Comparison of ENCODE assay signal across 9 mouse cellular contexts in genomic region chr8:70701982-70702841, GRCm38 (mm10). TPM values are rescaled to one million over a fixed set of nuclear protein-coding genes. Genes with fewer than 3 reads are reported as not detected.
DNase-seq lines count a peak whose midpoint lies in the region; ATAC-seq lines count a peak whose summit lies in the region.
"Had no signal": no experiment of that assay in that cellular context is flagged by ENCODE, and none has a peak within 500 bp of the region (broad histone marks: within the 10 kb centered on the region; RNA-seq: fewer than 3 reads in every experiment).

No protein-coding gene starts in this region.

- WGBS in midbrain, embryonic 15.5 days: 94% methylated on average over 2 of the region's 2 CpGs

- peaks cover 41% of the 10 kb centered on the region for H3K4me1 ChIP-seq in midbrain, embryonic 15.5 days

- H3K9ac ChIP-seq in midbrain, embryonic 15.5 days: peak overlapping the region; percentile 99; the same call in 1 of the 2 replicates

- peak; percentile 38 for DNase-seq in heart, adult 8-10 months (ENCODE audit: low spot score)
- DNase-seq in heart, postnatal 25 days (ENCODE audit: low spot score): no peak
- peak; percentile 82 for DNase-seq in adipocyte (ENCODE audit: low spot score)
- peak; percentile 27 for DNase-seq in heart, postnatal 4 days
- no peak for DNase-seq in adrenal gland, adult 8-10 months
- DNase-seq in layer of hippocampus, adult 8-10 months (ENCODE audit: low spot score in 2 of 2): no peak
- DNase-seq in kidney, adult 11 months: no peak

- intact Hi-C loops in heart, postnatal 25 days (cut with DNase I): loop anchor here (2.0 kb wide), 1 partner anchor 71 kb away; no protein-coding TSS in a partner anchor

- H3K9me3 ChIP-seq in midbrain, embryonic 15.5 days: no peaks in the 10 kb centered on the region

- no peaks in the 10 kb centered on the region for H3K36me3 ChIP-seq in midbrain, embryonic 15.5 days (replicated peaks)

- no peaks in the 10 kb centered on the region for H3K27me3 ChIP-seq in midbrain, embryonic 15.5 days (replicated peaks)

- ATAC-seq in midbrain, embryonic 15.5 days (replicated peaks): no peak

- H3K27ac ChIP-seq in midbrain, embryonic 15.5 days: no peak overlapping the region

- peak overlapping the region; percentile 64 for H3K4me2 ChIP-seq in midbrain, embryonic 15.5 days

- H3K4me3 ChIP-seq in midbrain, embryonic 15.5 days: peak overlapping the region; percentile 92

RNA-seq across cellular contexts. Expression of gene Iqcn, which starts 1.0 kb away (rescaled TPM):
- total RNA-seq in heart, adult 8-10 months (2022): under 1 TPM in 1 of 4 experiments, not detected in 3; 0.06 TPM
- not detected for total RNA-seq in heart, postnatal 25 days (2021)
- under 1 TPM; 0.10 to 0.11 TPM for total RNA-seq in heart, postnatal 4 days (2021)
- polyA plus RNA-seq in midbrain, embryonic 15.5 days (2015; fragmentation: Nextera tagmentation; extraction: Ambion mirVana): 0.05 and 0.14 TPM in 2 replicates
- total RNA-seq in adrenal gland, adult 8-10 months (2022): under 1 TPM in 3 of 4 experiments, not detected in 1; 0.07 to 0.09 (median 0.08) TPM
- total RNA-seq in layer of hippocampus, adult 8-10 months (2022): under 1 TPM in 2 of 4 experiments, not detected in 2; 0.14 to 0.16 TPM

RNA-seq across cellular contexts. Expression of gene Jund, which starts 3.5 kb away (rescaled TPM):
- 100 to 1,000 TPM in 3 of 4 experiments, 10 to 100 TPM in 1; 84.2 to 134 (median 114) TPM for total RNA-seq in heart, adult 8-10 months (2022)
- 100 to 1,000 TPM; 136 to 141 TPM for total RNA-seq in heart, postnatal 25 days (2021)
- 100 to 1,000 TPM; 254 to 261 TPM for total RNA-seq in heart, postnatal 4 days (2021)
- 83.0 and 94.4 TPM in 2 replicates for polyA plus RNA-seq in midbrain, embryonic 15.5 days (2015; fragmentation: Nextera tagmentation; extraction: Ambion mirVana)
- 100 to 1,000 TPM; 187 to 329 (median 253) TPM for total RNA-seq in adrenal gland, adult 8-10 months (2022)
- 100 to 1,000 TPM; 149 to 190 (median 160) TPM for total RNA-seq in layer of hippocampus, adult 8-10 months (2022)

RNA-seq across cellular contexts. Expression of gene Gm3336, which starts 16.1 kb away (rescaled TPM):
- total RNA-seq in heart, adult 8-10 months (2022): not detected
- total RNA-seq in heart, postnatal 25 days (2021): not detected
- total RNA-seq in heart, postnatal 4 days (2021): not detected
- not detected in 2 replicates for polyA plus RNA-seq in midbrain, embryonic 15.5 days (2015; fragmentation: Nextera tagmentation; extraction: Ambion mirVana)
- total RNA-seq in adrenal gland, adult 8-10 months (2022): not detected
- total RNA-seq in layer of hippocampus, adult 8-10 months (2022): not detected
- total RNA-seq: hematopoietic stem cell, adult 5-6 weeks had no signal

RNA-seq across cellular contexts. Expression of gene Pde4c, which starts 21.3 kb away (rescaled TPM):
- 1 to 10 TPM; 1.8 to 3.7 (median 2.4) TPM for total RNA-seq in heart, adult 8-10 months (2022)
- 1 to 10 TPM; 2.5 to 3.7 TPM for total RNA-seq in heart, postnatal 25 days (2021)
- 1 to 10 TPM in 1 of 2 experiments, under 1 TPM in 1; 0.74 to 1.0 TPM for total RNA-seq in heart, postnatal 4 days (2021)
- polyA plus RNA-seq in midbrain, embryonic 15.5 days (2015; fragmentation: Nextera tagmentation; extraction: Ambion mirVana): 0.15 and 0.46 TPM in 2 replicates
- total RNA-seq in adrenal gland, adult 8-10 months (2022): under 1 TPM; 0.26 to 0.86 (median 0.30) TPM
- total RNA-seq in layer of hippocampus, adult 8-10 months (2022): 1 to 10 TPM; 1.1 to 2.9 (median 1.5) TPM

RNA-seq across cellular contexts. Expression of gene Lsm4, which starts 29.2 kb away (rescaled TPM):
- 10 to 100 TPM; 57.9 to 67.1 (median 63.4) TPM for total RNA-seq in heart, adult 8-10 months (2022)
- 10 to 100 TPM; 60.6 to 62.9 TPM for total RNA-seq in heart, postnatal 25 days (2021)
- total RNA-seq in heart, postnatal 4 days (2021): 100 to 1,000 TPM; 107 to 120 TPM
- 175 and 193 TPM in 2 replicates for polyA plus RNA-seq in midbrain, embryonic 15.5 days (2015; fragmentation: Nextera tagmentation; extraction: Ambion mirVana)
- total RNA-seq in adrenal gland, adult 8-10 months (2022): 100 to 1,000 TPM in 1 of 4 experiments, 10 to 100 TPM in 3; 81.4 to 101 (median 86.6) TPM
- 10 to 100 TPM; 57.1 to 66.2 (median 64.1) TPM for total RNA-seq in layer of hippocampus, adult 8-10 months (2022)

Comparison
In these comparisons a context has a peak if more than half of its experiments do, and no peak if none do; other contexts are left out.
1. DNase-seq: peak in heart, adult 8-10 months (single experiment), adipocyte (single experiment) and heart, postnatal 4 days (single experiment); none in heart, postnatal 25 days (single experiment), adrenal gland, adult 8-10 months (single experiment), layer of hippocampus, adult 8-10 months (0 of 2) and kidney, adult 11 months (single experiment).